Mouse (Mus musculus) embryonic fibroblast, embryonic 13.5 days (primary cell): ENCODE results near the gene Foxp1. TPM values are rescaled to one million over a fixed set of nuclear protein-coding genes. Genes with fewer than 3 reads are reported as not detected.

Experiments
- H3K27ac ChIP-seq: 2 replicates; pipeline ENCODE4 v1.5.1; 2012; ENCODE audit warnings: low read length, control low read depth, inconsistent platforms; ENCODE audit not compliant: insufficient read depth
- H3K4me1 ChIP-seq: 2 replicates; pipeline ENCODE4 v1.6.1; 2011; ENCODE audit warnings: low read length; ENCODE audit not compliant: control insufficient read depth, insufficient read depth
- H3K4me3 ChIP-seq: 2 replicates; pipeline ENCODE4 v1.5.1; 2011; ENCODE audit warnings: mild to moderate bottlenecking, control low read depth, low read length; ENCODE audit not compliant: insufficient read depth
- CTCF ChIP-seq: IDR thresholded peaks from 2 replicates; pipeline ENCODE4 v1.5.1; 2011; ENCODE audit warnings: mild to moderate bottlenecking, control low read depth, low read length, moderate library complexity, borderline replicate concordance; ENCODE audit not compliant: insufficient read depth
- POLR2A ChIP-seq: IDR thresholded peaks from 2 replicates; pipeline ENCODE4 v1.6.1; 2011; ENCODE audit warnings: low read depth, mild to moderate bottlenecking, control low read depth, low read length, moderate library complexity
- polyA plus RNA-seq: library from polyadenylated mRNA; stranded (reverse); fragments of >200 nt; gene quantifications from 2 replicates; pipeline ENCODE4 v1.2.4, GENCODE M21; 2011; ENCODE audit warnings: low read depth; ENCODE audit not compliant: missing spikeins, insufficient read length

Gene Foxp1
- polyA plus RNA-seq, 1 experiment: 137 TPM

DNA sequence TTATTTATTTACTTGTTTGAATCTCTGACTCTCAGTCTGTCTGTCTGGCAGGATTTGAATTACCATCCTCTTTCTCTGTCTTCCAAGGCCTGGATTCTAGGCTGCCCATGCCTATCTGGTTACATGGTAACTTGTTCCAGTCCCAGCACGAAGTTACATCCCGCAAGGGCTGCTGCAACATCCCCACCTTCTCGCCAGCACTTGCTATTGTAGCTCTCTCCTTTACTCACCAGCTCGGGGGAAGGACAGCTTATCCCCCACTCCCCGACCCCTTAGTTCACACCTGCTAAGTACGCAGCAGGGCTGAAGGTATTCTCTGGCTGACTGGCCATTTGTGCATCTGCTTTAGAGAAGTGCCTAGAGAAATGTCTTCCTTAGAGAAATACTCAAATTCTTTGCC, 537.9 kb downstream of the Foxp1 start:
- Histone ChIP-seq H3K4me3 (no peak overlapping the region), H3K4me1 (0 out of 2 replicates have a peak, but pooled peaks cover 4% of the 10 kb centered on the region), H3K27ac (no peak overlapping the region)
- TF ChIP-seq CTCF (no peak), POLR2A (no peak)

GRCm38 (mm10) chr6:98984026-98984425, 538.5 kb downstream of the Foxp1 start:
- TF ChIP-seq POLR2A (no peak), CTCF (no peak)
- H3K27ac ChIP-seq: no peak overlapping the region

GRCm38 (mm10) chr6:98983311-98983838, 539.1 kb downstream of the Foxp1 start:
- Histone ChIP-seq H3K4me1 (0 out of 2 replicates have a peak, but pooled peaks cover 4% of the 10 kb centered on the region), H3K4me3 (no peak overlapping the region), H3K27ac (no peak overlapping the region)
- TF ChIP-seq CTCF (no peak), POLR2A (no peak)

More at GRCm38 (mm10) chr6:98984026-98984425, 538.5 kb downstream of the Foxp1 start:
- H3K4me3 ChIP-seq: no peak overlapping the region
- H3K4me1 ChIP-seq: 0 out of 2 replicates have a peak, but pooled peaks cover 4% of the 10 kb centered on the region

GRCm38 (mm10) chr6:98981265-98981664, 541.3 kb downstream of the Foxp1 start:
- TF ChIP-seq CTCF (no peak), POLR2A (no peak)
- Histone ChIP-seq H3K4me3 (no peak overlapping the region), H3K27ac (no peak overlapping the region), H3K4me1 (0 out of 2 replicates have a peak, but pooled peaks cover 4% of the 10 kb centered on the region)

DNA sequence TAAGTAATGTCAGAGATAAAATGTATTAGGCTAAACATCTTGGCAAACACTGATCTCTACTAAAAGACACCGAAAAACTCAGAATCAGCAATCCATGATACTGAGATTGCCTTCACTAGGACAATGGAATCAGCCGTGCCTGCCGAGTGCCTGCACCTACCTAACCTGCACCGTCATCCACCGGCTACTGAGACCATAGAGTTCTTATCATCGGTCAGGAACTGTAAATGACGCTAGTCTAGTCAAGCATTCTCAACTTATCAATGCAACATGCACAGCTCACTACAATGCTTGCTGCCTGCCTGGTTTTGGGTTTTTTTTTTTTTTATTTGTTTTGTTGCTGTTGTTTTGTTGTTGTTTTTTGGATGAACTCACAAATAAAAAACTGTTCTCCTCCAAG, 542.1 kb downstream of the Foxp1 start:
- TF ChIP-seq POLR2A (no peak), CTCF (no peak)
- no peak overlapping the region for H3K4me3 ChIP-seq
- H3K4me1 ChIP-seq: no peaks in the 10 kb centered on the region

GRCm38 (mm10) chr6:98980001-98980400, 542.5 kb downstream of the Foxp1 start:
- Histone ChIP-seq H3K4me1 (no peaks in the 10 kb centered on the region), H3K4me3 (no peak overlapping the region), H3K27ac (no peak overlapping the region)
- TF ChIP-seq POLR2A: no peak
- no peak for TF ChIP-seq CTCF

More for the DNA sequence above, 542.1 kb downstream of the Foxp1 start:
- H3K27ac ChIP-seq: no peak overlapping the region

- Histone ChIP-seq H3K4me1 (no peaks in the 10 kb centered on the region), H3K4me3 (no peak overlapping the region), H3K27ac (no peak overlapping the region)
- TF ChIP-seq POLR2A (no peak), CTCF (no peak)
Observed at GRCm38 (mm10) chr6:98977806-98978205, 544.7 kb downstream of the Foxp1 start.

- peaks cover 7% of the 10 kb centered on the region for H3K4me1 ChIP-seq
- H3K4me3 ChIP-seq: no peak overlapping the region
- H3K27ac ChIP-seq: no peak overlapping the region
- TF ChIP-seq CTCF (no peak), POLR2A (no peak)
Observed at GRCm38 (mm10) chr6:98975918-98976317, 546.6 kb downstream of the Foxp1 start.

GRCm38 (mm10) chr6:98973433-98973832, 549.1 kb downstream of the Foxp1 start:
- Histone ChIP-seq H3K27ac (no peak overlapping the region), H3K4me1 (peaks cover 11% of the 10 kb centered on the region), H3K4me3 (no peak overlapping the region)
- no peak for TF ChIP-seq POLR2A
- TF ChIP-seq CTCF: no peak

GRCm38 (mm10) chr6:98972404-98972803, 550.1 kb downstream of the Foxp1 start:
- TF ChIP-seq POLR2A: no peak
- no peak for TF ChIP-seq CTCF
- H3K4me1 ChIP-seq: peaks cover 11% of the 10 kb centered on the region

More at GRCm38 (mm10) chr6:98972404-98972803, 550.1 kb downstream of the Foxp1 start:
- Histone ChIP-seq H3K4me3 (no peak overlapping the region), H3K27ac (peak overlapping the region; percentile 52)
